Mouse (Mus musculus) C2C12 (cell line): Measurements from ENCODE around the gene Tmem30a.

Source experiments
- CEBPB ChIP-seq: IDR thresholded peaks from one replicate; pipeline ENCODE4 v1.6.1; 2011; ENCODE audit warnings: low read depth, mild to moderate bottlenecking, control low read depth, moderate library complexity
- CTCF ChIP-seq: IDR thresholded peaks from one replicate; pipeline ENCODE4 v1.5.1; 2011; ENCODE audit not compliant: control insufficient read depth, insufficient read depth, insufficient read length
- MAX ChIP-seq: IDR thresholded peaks from one replicate; pipeline ENCODE4 v1.6.1; 2011; ENCODE audit warnings: mild to moderate bottlenecking, control low read depth
- MYOD1 ChIP-seq: IDR thresholded peaks from one replicate; pipeline ENCODE4 v1.6.1; 2011; ENCODE audit warnings: low read depth; ENCODE audit not compliant: control insufficient read depth, insufficient read length
- MYOG ChIP-seq: IDR thresholded peaks from one replicate; pipeline ENCODE4 v1.6.1; 2011; ENCODE audit not compliant: control insufficient read depth, insufficient read length; ENCODE audit errors: extremely low read depth
- USF1 ChIP-seq: IDR thresholded peaks from one replicate; pipeline ENCODE4 v1.6.1; 2011; ENCODE audit warnings: low read depth, mild to moderate bottlenecking, control low read depth, moderate library complexity

GRCm38 (mm10) chr9:79784934-79785793 lies 8.1 kb downstream of the Tmem30a start:
- TF ChIP-seq CTCF = no peak
- TF ChIP-seq MAX = no peak
- no peak for TF ChIP-seq MYOG
- TF ChIP-seq USF1 = no peak
- no peak for TF ChIP-seq MYOD1
- TF ChIP-seq CEBPB = no peak
